Mouse (Mus musculus) Patski (cell line): ENCODE results near the gene Slc35a3. TPM values are rescaled to one million over a fixed set of nuclear protein-coding genes. Genes with fewer than 3 reads are reported as not detected.

Experiments used
- ATAC-seq: fragments of 100-300 bp; one replicate; pipeline ENCODE4 v1.8.0; 2021
- CTCF ChIA-PET: fragments of 350-600 bp; sonication (Branson Sonifier 250); formaldehyde crosslinking; loops from one replicate; lab custom pipeline; 2022; ENCODE audit warnings: inconsistent platforms; lab: Charles Lee
- POLR2A ChIA-PET: fragments of 350-600 bp; sonication (Branson Sonifier 250); formaldehyde crosslinking; loops from one replicate; lab custom pipeline; 2022; ENCODE audit warnings: antibody characterized with exemption, inconsistent platforms; lab: Charles Lee
- DNase-seq: peaks from one replicate; pipeline ENCODE4 v3.0.0-alpha.2; 2011; ENCODE audit warnings: low read depth, low spot score
- H3K27me3 ChIP-seq: fragments of 371-371 bp; one replicate; pipeline ENCODE4 v1.5.1; 2021
- CTCF ChIP-seq: fragments of 100-300 bp; IDR thresholded peaks from one replicate; pipeline ENCODE4 v1.5.1; 2021
- in situ Hi-C: fragments of 300-500 bp; cut with MboI; formaldehyde crosslinking; loops from 3 replicates; pipeline ENCODE4 v1.11.1; 2018; ENCODE audit warnings: low pct_unique_long_range_greater_than_20kb, mixed read lengths
- polyA plus RNA-seq: library from polyadenylated mRNA; unstranded; gene quantifications from one replicate; pipeline ENCODE4 v1.2.3, GENCODE M21; 2021

Gene Slc35a3
- polyA plus RNA-seq, 1 experiment from 2014 or later = 44.0 TPM

DNA sequence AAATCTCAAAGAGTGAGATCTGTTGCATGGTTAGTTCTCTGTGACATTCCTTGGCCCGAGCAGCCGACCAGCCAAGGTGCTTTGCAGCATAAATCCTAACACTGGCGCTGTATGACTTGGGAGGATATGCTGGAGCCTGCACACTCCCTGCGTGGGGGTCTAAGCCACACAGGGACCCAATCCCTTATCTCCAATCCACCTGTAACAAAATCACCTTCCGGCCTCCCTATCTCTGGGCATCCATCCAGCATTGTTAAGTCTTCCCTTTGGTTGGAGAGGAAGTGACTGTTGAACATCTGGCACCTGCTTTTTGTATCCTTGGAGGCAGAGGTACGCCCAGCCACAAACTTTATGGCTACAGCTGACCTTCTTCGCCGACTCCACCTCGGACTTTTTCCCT lies 14.2 kb upstream of the Slc35a3 start:
- no peak for TF ChIP-seq CTCF
- in situ Hi-C loops = loop anchor here (25.0 kb wide), 1 partner anchor 690 kb away; no protein-coding TSS in a partner anchor
- ChIA-PET POLR2A (interaction anchor here (1.6 kb wide), 1 partner anchor 15 kb away, joined by 6 read pairs; no protein-coding TSS in a partner anchor), CTCF (interaction anchor here (1.0 to 3.5 kb wide), 3 partner anchors 10 to 15 kb away, joined by 3 to 15 read pairs (median 4); no protein-coding TSS in a partner anchor)
- ATAC-seq (no peak), DNase-seq (no peak)
- no peaks in the 10 kb centered on the region for H3K27me3 ChIP-seq

DNA sequence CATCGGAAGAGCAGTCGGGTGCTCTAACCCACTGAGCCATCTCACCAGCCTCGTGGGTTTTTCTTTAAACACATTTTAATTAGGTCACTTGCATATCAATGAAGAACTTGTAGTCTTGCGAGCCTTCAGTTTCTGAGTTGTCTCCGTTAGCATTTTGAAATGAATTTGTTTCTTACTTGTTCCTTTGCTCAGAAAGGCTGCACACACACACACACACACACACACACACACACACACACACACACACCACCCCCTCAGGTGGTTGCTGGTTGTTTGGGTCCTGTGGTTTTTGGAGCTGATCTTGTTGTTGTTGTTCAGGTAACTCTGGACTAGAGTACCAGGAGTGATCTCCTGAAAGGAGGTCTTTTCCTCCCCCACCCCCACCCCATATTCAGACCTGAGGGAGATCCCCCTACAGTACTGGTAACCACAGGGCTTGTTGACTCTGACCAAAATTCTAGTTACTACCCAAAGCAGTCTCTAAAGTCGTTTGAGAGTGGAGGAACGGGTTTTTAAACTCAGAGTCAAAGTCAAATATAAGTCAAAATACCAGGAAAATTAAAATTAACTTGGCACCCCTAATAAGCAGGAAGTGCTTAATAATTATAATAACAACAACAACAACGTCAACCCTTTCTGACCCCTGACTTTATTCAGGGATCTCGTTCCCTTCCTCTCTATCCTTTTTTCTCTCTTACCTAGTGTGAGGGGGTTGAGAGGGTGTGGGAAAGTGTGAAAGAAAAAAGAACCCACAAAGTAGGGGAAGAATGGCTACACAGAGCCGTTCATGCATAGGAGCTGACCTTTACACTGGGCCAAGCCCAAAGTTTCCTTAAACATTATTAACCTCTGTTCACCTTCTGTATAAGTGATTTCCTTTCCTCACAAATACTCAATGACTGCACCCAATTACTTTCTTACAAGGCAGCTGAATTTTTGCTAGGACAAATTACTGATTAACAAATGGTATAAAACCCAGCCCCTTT lies 11.2 kb upstream of the Slc35a3 start:
- in situ Hi-C loops = no loop called here
- no peaks in the 10 kb centered on the region for H3K27me3 ChIP-seq
- no peak for DNase-seq
- ATAC-seq = no peak
- TF ChIP-seq CTCF = no peak
- ChIA-PET POLR2A (interaction anchor here (0.7 kb wide), 1 partner anchor 63 kb away, joined by 8 read pairs; no protein-coding TSS in a partner anchor), CTCF (interaction anchor here (0.6 to 0.9 kb wide), 3 partner anchors 8 to 301 kb away, joined by 3 read pairs; no protein-coding TSS in a partner anchor)

DNA sequence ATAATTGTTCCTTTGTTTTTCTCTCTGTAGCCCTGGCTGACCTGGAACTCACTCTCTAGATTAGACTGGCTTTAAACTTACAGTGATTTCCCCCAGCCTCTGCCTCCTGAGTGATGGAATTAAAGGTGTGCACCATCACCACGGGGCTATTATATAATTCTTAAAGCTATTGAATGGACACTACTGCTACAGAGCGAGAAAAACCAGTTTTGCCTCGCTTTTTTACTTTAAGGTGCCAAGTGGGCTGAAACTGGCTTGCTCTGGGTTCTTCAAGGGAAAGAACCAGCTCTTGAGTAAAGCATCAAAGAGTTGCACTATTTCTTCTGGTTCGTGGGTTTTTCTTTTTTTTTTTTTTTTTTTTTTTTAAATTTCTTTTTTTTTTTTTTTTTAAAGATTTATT lies 10.3 kb upstream of the Slc35a3 start:
- in situ Hi-C loops = no loop called here
- no peak for TF ChIP-seq CTCF
- ATAC-seq = no peak
- POLR2A ChIA-PET = no interaction called here
- CTCF ChIA-PET = interaction anchor here (0.6 to 0.9 kb wide), 2 partner anchors 29 to 300 kb away, joined by 3 read pairs; no protein-coding TSS in a partner anchor
- no peaks in the 10 kb centered on the region for H3K27me3 ChIP-seq
- DNase-seq = no peak

DNA sequence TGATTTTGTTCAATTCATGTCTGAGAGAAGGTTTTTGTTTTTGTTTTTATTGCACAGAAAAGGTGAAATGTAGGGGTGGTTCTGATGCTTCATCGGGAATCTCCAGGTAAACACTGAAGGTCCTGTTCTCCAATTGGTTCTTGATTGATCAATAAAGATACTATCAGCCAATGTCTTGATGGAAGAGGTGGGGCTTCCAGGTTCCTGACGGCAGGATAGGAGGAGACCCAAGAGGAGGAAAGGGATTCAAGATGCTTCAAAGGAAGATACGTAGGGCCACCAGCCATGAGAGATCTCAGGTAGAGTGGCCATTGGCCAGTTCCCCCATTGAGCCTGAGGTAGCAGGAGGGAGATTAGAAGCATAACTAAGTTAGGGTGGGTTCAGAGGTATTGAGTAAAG lies 6.3 kb upstream of the Slc35a3 start:
- no peak for ATAC-seq
- ChIA-PET POLR2A (no interaction called here), CTCF (interaction anchor here (1.4 kb wide), 1 partner anchor 9 kb away, joined by 7 read pairs; no protein-coding TSS in a partner anchor)
- no peak for TF ChIP-seq CTCF
- in situ Hi-C loops = no loop called here
- DNase-seq = no peak
- no peaks in the 10 kb centered on the region for H3K27me3 ChIP-seq

DNA sequence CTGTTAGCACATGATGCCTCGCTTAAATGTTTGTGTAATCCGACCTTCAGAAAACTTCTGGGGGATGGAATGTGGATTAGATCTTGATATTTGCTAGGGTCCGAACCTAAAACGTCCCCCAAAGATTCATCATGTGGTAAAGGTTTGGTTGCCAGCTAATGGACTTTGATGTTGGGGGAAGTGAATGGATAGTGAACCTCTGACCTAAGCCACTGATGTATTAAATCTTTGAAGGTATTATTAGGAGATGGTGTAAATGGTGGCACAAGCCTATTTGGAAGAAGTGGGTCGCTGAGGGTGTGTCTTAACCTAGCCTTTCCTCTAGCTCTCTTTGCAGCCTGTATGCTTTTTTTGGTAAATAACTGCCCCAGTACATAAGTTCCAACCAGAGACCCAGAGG lies 400 bp upstream of the Slc35a3 start:
- TF ChIP-seq CTCF = no peak
- no peaks in the 10 kb centered on the region for H3K27me3 ChIP-seq
- ChIA-PET POLR2A (interaction anchor here (2.6 kb wide), 1 partner anchor 10 kb away, joined by 11 read pairs; no protein-coding TSS in a partner anchor), CTCF (interaction anchor here (1.2 to 3.9 kb wide), 5 partner anchors 15 to 38 kb away, joined by 3 to 18 read pairs (median 4); no protein-coding TSS in a partner anchor)
- in situ Hi-C loops = no loop called here
- DNase-seq (no peak), ATAC-seq (no peak)

DNA sequence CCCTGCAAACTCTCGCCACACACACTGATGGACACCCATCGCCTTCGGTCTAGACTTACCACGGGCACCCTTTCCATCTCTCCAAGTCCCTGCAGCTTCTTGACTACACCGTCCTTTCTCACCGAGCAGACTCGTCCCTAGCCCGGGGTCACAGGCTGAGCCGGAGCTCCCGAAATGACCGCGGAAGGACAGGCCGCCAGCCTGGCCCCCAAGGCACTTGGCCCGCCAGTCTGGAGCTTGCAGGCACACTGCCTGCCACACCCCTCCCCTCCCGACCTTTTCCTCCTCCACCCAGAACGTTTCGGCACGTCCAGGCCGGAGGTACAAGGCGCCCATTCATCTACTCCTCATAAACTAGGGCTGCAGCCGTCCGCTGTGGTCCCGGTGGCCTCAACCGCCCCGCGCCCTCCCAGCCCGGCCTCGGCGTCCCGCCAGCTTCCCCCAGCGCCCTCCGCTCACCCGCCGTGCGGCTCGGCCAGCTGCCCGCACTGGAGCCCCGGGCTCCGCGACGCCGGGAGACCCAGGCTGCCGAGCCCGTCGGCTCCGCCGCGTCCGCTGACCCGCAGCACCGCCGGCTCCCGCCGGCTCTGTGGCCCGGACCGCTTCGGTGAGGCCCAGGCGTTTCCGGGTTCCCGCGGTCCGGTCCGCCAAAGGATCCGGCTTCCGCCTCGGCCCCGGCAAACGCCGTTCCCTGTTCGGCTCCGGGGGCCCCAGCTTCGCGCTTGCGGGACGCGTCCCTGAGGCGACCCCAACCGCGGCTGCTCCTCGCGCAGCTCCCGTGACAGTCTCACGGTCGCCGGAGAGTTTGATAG lies 801 bp downstream of the Slc35a3 start:
- TF ChIP-seq CTCF = no peak
- ChIA-PET POLR2A (interaction anchor here (1.1 to 2.6 kb wide), 7 partner anchors 8 to 117 kb away, joined by 3 to 11 read pairs (median 6); partner anchors contain the start of genes Mfsd14a and Sass6), CTCF (interaction anchor here (1.1 to 3.9 kb wide), 6 partner anchors 11 to 40 kb away, joined by 3 to 18 read pairs (median 4); no protein-coding TSS in a partner anchor)
- DNase-seq (peak; percentile 28), ATAC-seq (peak; percentile 93)
- in situ Hi-C loops = no loop called here
- no peaks in the 10 kb centered on the region for H3K27me3 ChIP-seq

DNA sequence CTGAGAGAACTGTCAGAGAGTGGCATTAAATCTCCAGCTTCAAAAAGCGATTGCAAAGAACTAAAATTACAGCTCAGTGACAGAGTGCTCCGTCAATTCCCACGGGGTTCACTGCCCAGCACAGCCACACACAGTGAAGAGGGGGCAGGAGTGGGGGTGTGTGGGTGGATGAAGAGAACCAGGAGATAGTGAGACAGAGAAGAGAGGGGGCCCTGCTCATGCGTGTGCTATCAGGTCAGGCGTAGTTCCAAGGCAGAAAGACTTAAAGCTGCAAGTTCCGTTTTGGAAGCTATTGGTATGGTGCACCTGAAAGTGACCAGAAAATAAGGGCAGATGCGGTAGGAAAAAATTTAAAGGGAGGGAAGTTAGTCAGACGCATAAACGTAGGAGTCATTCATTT lies 1.7 kb downstream of the Slc35a3 start:
- DNase-seq (no peak), ATAC-seq (no peak)
- ChIA-PET CTCF (interaction anchor here (1.1 to 3.9 kb wide), 7 partner anchors 9 to 37 kb away, joined by 3 to 18 read pairs (median 7); no protein-coding TSS in a partner anchor), POLR2A (interaction anchor here (1.1 to 2.6 kb wide), 7 partner anchors 8 to 116 kb away, joined by 3 to 11 read pairs (median 6); partner anchors contain the start of genes Mfsd14a and Sass6)
- in situ Hi-C loops = no loop called here
- no peak for TF ChIP-seq CTCF
- H3K27me3 ChIP-seq = no peaks in the 10 kb centered on the region

DNA sequence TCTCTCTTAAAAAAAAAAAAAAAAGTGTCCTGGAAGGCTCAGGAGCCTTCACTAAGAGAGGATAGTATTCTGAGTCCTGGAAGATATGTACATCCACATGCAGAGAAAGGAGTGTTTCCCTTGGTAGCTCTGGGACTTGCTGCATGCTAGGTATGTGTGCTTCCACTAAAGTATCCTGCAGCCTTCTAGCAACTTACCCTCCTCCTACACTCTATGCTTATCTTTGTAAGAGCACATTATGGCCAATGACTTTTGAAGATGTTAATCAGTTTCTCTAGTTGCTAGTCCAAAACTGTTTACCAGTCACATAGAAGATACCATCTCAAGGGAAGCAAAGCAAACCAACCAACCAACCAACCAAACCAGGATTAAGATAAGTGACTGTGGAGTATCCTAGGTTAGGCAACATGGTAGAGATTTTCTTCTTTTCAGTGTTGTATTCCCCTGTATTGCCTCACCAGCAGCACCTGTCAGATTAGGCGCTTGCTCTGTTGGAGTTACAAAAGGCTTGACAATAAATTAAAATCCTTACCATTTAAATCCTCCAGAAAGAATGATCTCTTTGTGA lies 6.9 kb downstream of the Slc35a3 start:
- no peaks in the 10 kb centered on the region for H3K27me3 ChIP-seq
- no peak for TF ChIP-seq CTCF
- in situ Hi-C loops = no loop called here
- DNase-seq (no peak), ATAC-seq (no peak)
- CTCF ChIA-PET = interaction anchor here (1.1 to 1.4 kb wide), 3 partner anchors 12 to 142 kb away, joined by 3 to 4 read pairs (median 3); partner anchors contain the start of gene Lrrc39
- POLR2A ChIA-PET = no interaction called here

DNA sequence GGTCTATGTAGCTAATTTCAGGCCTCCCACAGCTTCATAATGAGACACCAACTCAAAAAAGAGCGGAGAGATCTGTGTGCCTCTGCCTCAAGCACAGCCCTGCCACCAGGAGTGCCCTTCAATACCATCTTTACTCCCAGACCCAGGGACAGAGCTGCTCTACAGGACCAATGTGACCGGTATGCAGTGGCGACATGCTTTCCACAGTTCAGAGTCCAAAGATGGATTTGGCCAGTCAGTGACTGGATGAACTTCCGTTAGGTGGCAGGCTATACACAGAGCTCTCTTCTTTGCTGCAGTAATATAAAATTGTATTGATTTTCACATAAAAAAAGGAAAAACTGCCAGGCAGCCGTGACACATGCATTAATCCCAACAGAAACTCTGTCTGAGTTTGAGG lies 8.8 kb downstream of the Slc35a3 start:
- ATAC-seq (no peak), DNase-seq (no peak)
- in situ Hi-C loops = no loop called here
- no peaks in the 10 kb centered on the region for H3K27me3 ChIP-seq
- CTCF ChIA-PET = interaction anchor here (0.9 kb wide), 1 partner anchor 12 kb away, joined by 3 read pairs; no protein-coding TSS in a partner anchor
- POLR2A ChIA-PET = interaction anchor here (2.6 kb wide), 1 partner anchor 9 kb away, joined by 11 read pairs; the partner anchor contains the start of gene Slc35a3
- no peak for TF ChIP-seq CTCF
